25 mouse cellular contexts compared by ENCODE assay signal in the genomic region with DNA sequence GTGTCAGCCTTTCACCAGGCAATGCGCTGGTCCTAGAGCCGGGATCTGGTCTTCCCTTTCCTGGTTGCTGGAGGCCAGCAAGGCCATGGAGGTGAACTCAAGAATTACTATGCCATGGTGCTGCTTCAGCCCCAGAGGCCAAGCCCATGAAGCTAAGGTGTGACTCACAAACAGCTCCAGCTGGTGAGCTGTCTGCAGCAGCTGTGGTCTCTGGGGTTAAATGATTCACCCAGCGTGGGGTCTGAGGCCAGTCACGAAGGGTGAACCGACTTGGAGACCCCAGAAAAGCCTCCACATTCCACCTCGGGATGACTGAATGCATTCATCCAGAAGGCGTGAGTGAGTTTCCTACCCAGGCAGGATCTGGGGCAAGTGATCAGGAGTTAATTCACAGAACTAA. TPM values are rescaled to one million over a fixed set of nuclear protein-coding genes. Genes with fewer than 3 reads are reported as not detected.
"Had no signal": no experiment of that assay in that cellular context is flagged by ENCODE, and none has a peak within 500 bp of the region (broad histone marks: within the 10 kb centered on the region; RNA-seq: fewer than 3 reads in every experiment).

No protein-coding gene starts in this region.

- H3K4me2 ChIP-seq: kidney, embryonic 15.5 days; limb, embryonic 13.5 days; liver, embryonic 15.5 days; midbrain, embryonic 12.5 days; midbrain, embryonic 15.5 days; neural tube, embryonic 13.5 days had no signal

- H3K9ac ChIP-seq: kidney, embryonic 15.5 days; limb, embryonic 13.5 days; liver, embryonic 15.5 days; midbrain, embryonic 12.5 days; midbrain, embryonic 15.5 days; neural tube, embryonic 13.5 days had no signal

- H3K27ac ChIP-seq: kidney, embryonic 15.5 days; limb, embryonic 13.5 days; liver, embryonic 15.5 days; midbrain, embryonic 12.5 days; midbrain, embryonic 15.5 days; neural tube, embryonic 13.5 days had no signal

- ATAC-seq: midbrain, embryonic 15.5 days had no signal

- H3K27me3 ChIP-seq: kidney, embryonic 15.5 days; limb, embryonic 13.5 days; liver, embryonic 15.5 days; midbrain, embryonic 12.5 days; midbrain, embryonic 15.5 days; neural tube, embryonic 13.5 days had no signal

- H3K4me1 ChIP-seq: kidney, embryonic 15.5 days; midbrain, embryonic 12.5 days; midbrain, embryonic 15.5 days; neural tube, embryonic 13.5 days had no signal

- DNase-seq: kidney, adult 8-10 months; kidney, postnatal 10 days; kidney, postnatal 36 days; left cerebral cortex, postnatal 4 days; lung, adult 2 months; lung, postnatal 14 days; lung, postnatal 4 days; retina, postnatal 1 day; thymus, adult 18-20 months; thymus, postnatal 14 days; thymus, postnatal 4 days had no signal

- H3K9me3 ChIP-seq: kidney, embryonic 15.5 days; limb, embryonic 13.5 days; liver, embryonic 15.5 days; midbrain, embryonic 12.5 days; midbrain, embryonic 15.5 days; neural tube, embryonic 13.5 days had no signal

- H3K4me3 ChIP-seq: kidney, embryonic 15.5 days; limb, embryonic 13.5 days; liver, embryonic 15.5 days; midbrain, embryonic 12.5 days; midbrain, embryonic 15.5 days; neural tube, embryonic 13.5 days had no signal

RNA-seq across cellular contexts. Expression of a gene that starts 15.5 kb away (rescaled TPM):
- total RNA-seq: layer of hippocampus, adult 8-10 months; layer of hippocampus, postnatal 10 days; left cerebral cortex, adult 8-10 months; left cerebral cortex, postnatal 14 days; left cerebral cortex, postnatal 4 days; megakaryocyte progenitor cell, adult 5-6 weeks; neutrophil, adult 5-6 weeks had no signal
- polyA plus RNA-seq: spleen, adult 2 months; testis, adult 2 months had no signal
